Comparison of ENCODE assay signal across 11 mouse cellular contexts in the genomic region with DNA sequence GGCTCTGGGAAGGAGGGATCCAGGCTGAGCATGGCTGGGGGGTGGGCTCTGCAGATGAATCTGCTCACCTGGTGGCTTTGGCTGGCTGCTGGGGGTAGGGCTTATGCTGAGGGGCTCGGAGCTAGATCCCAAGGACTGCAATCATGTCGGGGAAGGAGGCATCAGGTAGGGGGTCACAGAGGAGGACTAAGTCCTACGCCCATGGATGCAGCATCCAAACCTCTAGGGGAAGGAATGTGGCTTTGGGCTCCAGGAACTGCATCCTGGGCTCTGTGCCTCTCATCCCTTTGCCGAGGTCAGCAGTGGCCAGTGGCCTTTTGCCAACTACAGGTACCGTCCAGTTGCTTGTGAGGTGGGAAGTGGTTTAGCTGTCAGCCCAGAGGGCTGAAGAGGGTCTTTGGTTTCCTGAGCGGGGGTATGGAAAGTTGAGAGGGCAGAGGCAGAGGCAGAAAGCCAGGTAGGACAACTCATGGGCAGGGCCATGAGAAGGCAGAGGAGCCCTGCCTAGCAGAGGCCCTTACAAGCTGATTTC. TPM values are rescaled to one million over a fixed set of nuclear protein-coding genes. Genes with fewer than 3 reads are reported as not detected.
DNase-seq lines count a peak whose midpoint lies in the region; ATAC-seq and TF ChIP-seq lines count a peak whose summit lies in the region.
"Had no signal": no experiment of that assay in that cellular context is flagged by ENCODE, and none has a peak within 500 bp of the region (broad histone marks: within the 10 kb centered on the region; RNA-seq: fewer than 3 reads in every experiment).

No protein-coding gene starts in this region.

- no peak for ATAC-seq in neural tube, embryonic 11.5 days (ENCODE audit: insufficient read depth, low FRiP score, low TSS enrichment)
- ATAC-seq in forebrain, postnatal 0 days = no peak
- no peak for ATAC-seq in midbrain, embryonic 13.5 days

- peak overlapping the region; percentile 7; the same call in 1 of the 2 replicates for H3K9ac ChIP-seq in neural tube, embryonic 11.5 days (ENCODE audit: low read length)
- peak overlapping the region; percentile 42 for H3K9ac ChIP-seq in forebrain, postnatal 0 days
- peak overlapping the region; percentile 56 for H3K9ac ChIP-seq in midbrain, embryonic 13.5 days (replicated peaks)
- H3K9ac ChIP-seq: embryonic facial prominence, embryonic 12.5 days; limb, embryonic 15.5 days; lung, embryonic 14.5 days had no signal

- H3K27ac ChIP-seq in neural tube, embryonic 11.5 days (ENCODE audit: low read depth, low read length) = 0 out of 2 replicates have a peak overlapping the region, but pooled peaks have one; percentile 6
- peak overlapping the region; percentile 77 for H3K27ac ChIP-seq in forebrain, postnatal 0 days (ENCODE audit: low read depth, low read length)
- H3K27ac ChIP-seq in midbrain, embryonic 13.5 days = peak overlapping the region; percentile 87
- H3K27ac ChIP-seq: embryonic facial prominence, embryonic 12.5 days; limb, embryonic 15.5 days had no signal

- H3K36me3 ChIP-seq in neural tube, embryonic 11.5 days (ENCODE audit: control insufficient read depth, insufficient read depth, low read length) = no peaks in the 10 kb centered on the region
- peaks cover 6% of the 10 kb centered on the region for H3K36me3 ChIP-seq in forebrain, postnatal 0 days (ENCODE audit: insufficient read depth)
- peaks cover 14% of the 10 kb centered on the region; the same call in 1 of the 2 replicates for H3K36me3 ChIP-seq in midbrain, embryonic 13.5 days

- H3K4me2 ChIP-seq in neural tube, embryonic 11.5 days (ENCODE audit: low read depth) = no peak overlapping the region
- H3K4me2 ChIP-seq in forebrain, postnatal 0 days (ENCODE audit: low read depth) = peak overlapping the region; percentile 88
- peak overlapping the region; percentile 98 for H3K4me2 ChIP-seq in midbrain, embryonic 13.5 days (replicated peaks)
- H3K4me2 ChIP-seq: embryonic facial prominence, embryonic 12.5 days; limb, embryonic 15.5 days; lung, embryonic 14.5 days had no signal

- peaks cover 10% of the 10 kb centered on the region for H3K4me1 ChIP-seq in neural tube, embryonic 11.5 days (ENCODE audit: control insufficient read depth, insufficient read depth, low read length)
- H3K4me1 ChIP-seq in forebrain, postnatal 0 days (ENCODE audit: insufficient read depth) = peaks cover 34% of the 10 kb centered on the region
- peaks cover 90% of the 10 kb centered on the region for H3K4me1 ChIP-seq in midbrain, embryonic 13.5 days (replicated peaks)

- DNase-seq in neural tube, embryonic 11.5 days (ENCODE audit: low spot score) = no peak
- DNase-seq in neural tube, embryonic 10.5 days (ENCODE audit: extremely low spot score, low spot score) = no peak
- DNase-seq in forebrain, postnatal 0 days = no peak
- no peak for DNase-seq in urinary bladder, postnatal 4 days (ENCODE audit: low spot score in 2 of 2)
- DNase-seq in embryo, embryonic 11 days = no peak
- DNase-seq in c-Kit-positive CD71-positive TER-119-positive erythroid progenitor cells, embryonic 14.5 days (ENCODE audit: low spot score) = no peak
- DNase-seq: kidney, adult 11 months had no signal

- no peaks in the 10 kb centered on the region for H3K9me3 ChIP-seq in neural tube, embryonic 11.5 days (ENCODE audit: control insufficient read depth, low read length)
- H3K9me3 ChIP-seq in forebrain, postnatal 0 days (ENCODE audit: low read length) = no peaks in the 10 kb centered on the region
- H3K9me3 ChIP-seq in midbrain, embryonic 13.5 days = no peaks in the 10 kb centered on the region
- H3K9me3 ChIP-seq: embryonic facial prominence, embryonic 12.5 days; limb, embryonic 15.5 days had no signal

- 0 out of 2 replicates have a peak, but pooled peaks cover 2% of the 10 kb centered on the region for H3K27me3 ChIP-seq in neural tube, embryonic 11.5 days (ENCODE audit: control insufficient read depth, insufficient read depth, low read length)
- no peaks in the 10 kb centered on the region for H3K27me3 ChIP-seq in forebrain, postnatal 0 days (ENCODE audit: insufficient read depth, low read length)
- peaks cover 4% of the 10 kb centered on the region; the same call in 1 of the 2 replicates for H3K27me3 ChIP-seq in midbrain, embryonic 13.5 days
- H3K27me3 ChIP-seq: limb, embryonic 15.5 days had no signal

- WGBS in neural tube, embryonic 11.5 days = 74% methylated on average over 6 of the region's 6 CpGs
- WGBS in forebrain, postnatal 0 days = 55% methylated on average over 6 of the region's 6 CpGs
- 72% methylated on average over 6 of the region's 6 CpGs for WGBS in midbrain, embryonic 13.5 days

- TF ChIP-seq CTCF in forebrain, postnatal 0 days (IDR thresholded peaks at IDR 0.05; ENCODE audit: low read depth) = no peak

- no peak overlapping the region for H3K4me3 ChIP-seq in neural tube, embryonic 11.5 days (ENCODE audit: low read depth, low read length)
- no peak overlapping the region for H3K4me3 ChIP-seq in forebrain, postnatal 0 days (ENCODE audit: low read depth, low read length)
- peak overlapping the region; percentile 17 for H3K4me3 ChIP-seq in midbrain, embryonic 13.5 days (replicated peaks)
- H3K4me3 ChIP-seq: embryonic facial prominence, embryonic 12.5 days; limb, embryonic 15.5 days had no signal

RNA-seq across cellular contexts. Expression of a gene that starts 6.8 kb away (rescaled TPM):
- 19.0 and 20.9 TPM in 2 replicates for polyA plus RNA-seq in neural tube, embryonic 11.5 days (2014; fragmentation: Nextera tagmentation; extraction: Ambion mirVana)
- total RNA-seq in forebrain, postnatal 0 days (2014; rRNA removed) = 392 and 416 TPM in 2 replicates
- polyA plus RNA-seq in forebrain, postnatal 0 days (2015; fragmentation: Nextera tagmentation; extraction: Ambion mirVana) = 117 and 122 TPM in 2 replicates
- polyA plus RNA-seq in midbrain, embryonic 13.5 days (2015; fragmentation: Nextera tagmentation; extraction: Ambion mirVana) = 88.3 and 98.6 TPM in 2 replicates

RNA-seq across cellular contexts. Expression of a gene that starts 55.2 kb away (rescaled TPM):
- polyA plus RNA-seq in neural tube, embryonic 11.5 days (2014; fragmentation: Nextera tagmentation; extraction: Ambion mirVana) = 307 and 313 TPM in 2 replicates
- 30.2 and 33.4 TPM in 2 replicates for total RNA-seq in forebrain, postnatal 0 days (2014; rRNA removed)
- polyA plus RNA-seq in forebrain, postnatal 0 days (2015; fragmentation: Nextera tagmentation; extraction: Ambion mirVana) = 280 and 310 TPM in 2 replicates
- polyA plus RNA-seq in midbrain, embryonic 13.5 days (2015; fragmentation: Nextera tagmentation; extraction: Ambion mirVana) = 321 and 336 TPM in 2 replicates

Comparison
In these comparisons a context has a peak if more than half of its experiments do, and no peak if none do; other contexts are left out.
1. H3K27ac ChIP-seq: peak in every context shown above with its lines; median percentile 87 in midbrain, embryonic 13.5 days; 77 in forebrain, postnatal 0 days; 6 in neural tube, embryonic 11.5 days.